ENCODE assay signal across 21 mouse cellular contexts in genomic region chr1:194672525-194672894, GRCm38 (mm10). TPM values are rescaled to one million over a fixed set of nuclear protein-coding genes. Genes with fewer than 3 reads are reported as not detected.
A peak's percentile ranks its signal among the peaks of the same experiment; 100 is the strongest.
DNase-seq lines count a peak whose midpoint lies in the region; ATAC-seq and TF ChIP-seq lines count a peak whose summit lies in the region.
"Had no signal": no experiment of that assay in that cellular context is flagged by ENCODE, and none has a peak within 500 bp of the region (broad histone marks: within the 10 kb centered on the region; RNA-seq: fewer than 3 reads in every experiment).

No protein-coding gene starts in this region.

- peak; percentile 37 for DNase-seq in c-Kit-positive CD71-positive TER-119-negative erythroid progenitor cells, embryonic 14.5 days (ENCODE audit: low read depth)
- DNase-seq in ovary, postnatal 10 days (ENCODE audit: low spot score), result no peak
- DNase-seq in stomach, postnatal 0 days (ENCODE audit: low spot score), result no peak
- no peak for DNase-seq in T-cell, adult 2 months (ENCODE audit: low spot score)
- DNase-seq: adrenal gland, postnatal 14 days; cerebellum, adult 11 months; cerebellum, adult 9-11 months; forebrain, postnatal 0 days; gastrocnemius, adult 2 months; heart, postnatal 4 days; lung, embryonic 14.5 days; spleen, adult 18-20 months; thymus, postnatal 14 days had no signal

- no peak overlapping the region for H3K4me3 ChIP-seq in liver, embryonic 15.5 days (replicated peaks)
- no peak overlapping the region for H3K4me3 ChIP-seq in small intestine, adult 2 months (ENCODE audit: low read depth, low read length)
- no peak overlapping the region for H3K4me3 ChIP-seq in stomach, postnatal 0 days (ENCODE audit: low read depth, low read length)
- H3K4me3 ChIP-seq: embryonic facial prominence, embryonic 10.5 days; gastrocnemius, adult 2 months; limb, embryonic 13.5 days; megakaryocyte, embryonic 14.5 days had no signal

- H3K27me3 ChIP-seq in liver, embryonic 15.5 days, result no peaks in the 10 kb centered on the region
- H3K27me3 ChIP-seq in small intestine, adult 2 months (ENCODE audit: control insufficient read depth, insufficient read depth, low read length), result no peaks in the 10 kb centered on the region
- H3K27me3 ChIP-seq in stomach, postnatal 0 days (ENCODE audit: control insufficient read depth, insufficient read depth, low read length), result no peaks in the 10 kb centered on the region
- H3K27me3 ChIP-seq: limb, embryonic 13.5 days; megakaryocyte, embryonic 14.5 days had no signal

- 0 out of 2 replicates have a peak overlapping the region, but pooled peaks have one; percentile 16 for H3K4me2 ChIP-seq in liver, embryonic 15.5 days
- no peak overlapping the region for H3K4me2 ChIP-seq in stomach, postnatal 0 days (replicated peaks; ENCODE audit: low read depth)
- H3K4me2 ChIP-seq: hindbrain, embryonic 14.5 days; limb, embryonic 13.5 days; lung, embryonic 14.5 days had no signal

- TF ChIP-seq EP300 in stomach, postnatal 0 days (optimal IDR thresholded peaks at IDR 0.05), result no peak

- H3K4me1 ChIP-seq in liver, embryonic 15.5 days (replicated peaks), result peaks cover 53% of the 10 kb centered on the region
- peaks cover 18% of the 10 kb centered on the region for H3K4me1 ChIP-seq in small intestine, adult 2 months (ENCODE audit: control insufficient read depth, insufficient read depth, insufficient read length, low read length)
- H3K4me1 ChIP-seq in stomach, postnatal 0 days (replicated peaks; ENCODE audit: control insufficient read depth, insufficient read depth), result 0 out of 2 replicates have a peak, but pooled peaks cover 2% of the 10 kb centered on the region

- no peaks in the 10 kb centered on the region for H3K36me3 ChIP-seq in liver, embryonic 15.5 days (replicated peaks)
- no peaks in the 10 kb centered on the region for H3K36me3 ChIP-seq in small intestine, adult 2 months (ENCODE audit: control insufficient read depth, insufficient read depth, low read length)
- H3K36me3 ChIP-seq in stomach, postnatal 0 days (ENCODE audit: control insufficient read depth, insufficient read depth, low read length), result no peaks in the 10 kb centered on the region
- H3K36me3 ChIP-seq: limb, embryonic 13.5 days had no signal

- TF ChIP-seq CTCF in small intestine, adult 2 months (IDR thresholded peaks at IDR 0.05; ENCODE audit: extremely low read depth, insufficient read length, insufficient replicate concordance, low read depth, low read length), result no peak
- TF ChIP-seq CTCF in stomach, postnatal 0 days (IDR thresholded peaks at IDR 0.05; ENCODE audit: low read depth), result no peak

- no peak for TF ChIP-seq POLR2A in small intestine, adult 2 months (IDR thresholded peaks at IDR 0.05; ENCODE audit: low read depth, low read length)

- ATAC-seq in erythroid progenitor cell, adult 5-6 weeks (replicated peaks; ENCODE audit: low FRiP score, poor library complexity, severe bottlenecking), result peak; percentile 22; the same call in 1 of the 2 replicates
- ATAC-seq in liver, embryonic 15.5 days (ENCODE audit: insufficient read depth), result peak; percentile 60
- no peak for ATAC-seq in stomach, postnatal 0 days (ENCODE audit: low FRiP score, low TSS enrichment)
- ATAC-seq: forebrain, postnatal 0 days; midbrain, embryonic 16.5 days had no signal

- no peak overlapping the region for H3K9ac ChIP-seq in liver, embryonic 15.5 days
- no peak overlapping the region for H3K9ac ChIP-seq in stomach, postnatal 0 days (ENCODE audit: low read length)
- H3K9ac ChIP-seq: forebrain, postnatal 0 days; hindbrain, embryonic 14.5 days; limb, embryonic 13.5 days; lung, embryonic 14.5 days had no signal

- WGBS in liver, embryonic 15.5 days (ENCODE audit: insufficient replicate concordance), result 22% methylated on average over 1 of the region's 1 CpGs
- WGBS in small intestine, adult 2 months, result 72% methylated on average over 1 of the region's 1 CpGs
- 83% methylated on average over 1 of the region's 1 CpGs for WGBS in stomach, postnatal 0 days

- H3K27ac ChIP-seq in liver, embryonic 15.5 days (replicated peaks), result peak overlapping the region; percentile 56
- H3K27ac ChIP-seq in small intestine, adult 2 months (ENCODE audit: insufficient read depth, low read depth, low read length), result peak overlapping the region; percentile 59
- H3K27ac ChIP-seq in stomach, postnatal 0 days (replicated peaks), result no peak overlapping the region
- H3K27ac ChIP-seq: embryonic facial prominence, embryonic 10.5 days; gastrocnemius, adult 2 months; hindbrain, embryonic 14.5 days; limb, embryonic 13.5 days had no signal

- H3K9me3 ChIP-seq in liver, embryonic 15.5 days (replicated peaks), result no peaks in the 10 kb centered on the region
- H3K9me3 ChIP-seq in stomach, postnatal 0 days (ENCODE audit: control insufficient read depth, low read length), result no peaks in the 10 kb centered on the region
- H3K9me3 ChIP-seq: embryonic facial prominence, embryonic 10.5 days; limb, embryonic 13.5 days; megakaryocyte, embryonic 14.5 days had no signal

RNA-seq across cellular contexts. Expression of gene Plxna2, which starts 54.5 kb away (rescaled TPM):
- 0.36 and 0.84 TPM in 2 replicates for total RNA-seq in erythroid progenitor cell, adult 5-6 weeks (2015; ENCODE audit: low replicate concordance)
- 1.4 TPM in 1 of 2 replicates, not detected in the other for total RNA-seq in erythroid progenitor cell, adult 5-6 weeks (2017; ENCODE audit: low replicate concordance)
- 1.6 and 2.1 TPM in 2 replicates for polyA plus RNA-seq in liver, embryonic 15.5 days (2015; fragmentation: Nextera tagmentation; extraction: Ambion mirVana)
- 5.5 and 8.9 TPM in 2 replicates for polyA plus RNA-seq in small intestine, adult 2 months (2012; rRNA removed)
- polyA plus RNA-seq in stomach, postnatal 0 days (2015; fragmentation: Nextera tagmentation; extraction: Ambion mirVana), result 3.4 and 3.5 TPM in 2 replicates
